Mouse (Mus musculus): ENCODE data around the gene Ear10. TPM values are rescaled to one million over a fixed set of nuclear protein-coding genes. Genes with fewer than 3 reads are reported as not detected.
"Not testable (repeated sequence)": the region's sequence is repeated elsewhere in the genome, so short reads cannot be mapped to it uniquely, and the experiment has no call there.

Ear10 gene
- polyA plus RNA-seq, 1 experiment from 2014 or later: not detected

- ATAC-seq (replicated peaks; ENCODE audit: low FRiP score, low read depth): peak; percentile 96
- peak within 1 kb of the TSS; percentile 85 for H3K27ac ChIP-seq
- H3K4me2 ChIP-seq (ENCODE audit: low read length): peak within 1 kb of the TSS; percentile 49
- H3K27me3 ChIP-seq (ENCODE audit: insufficient read depth, low read length); H3K4me1 ChIP-seq (replicated peaks; ENCODE audit: insufficient read depth, low read length); H3K36me3 ChIP-seq (ENCODE audit: insufficient read depth, low read length); H3K9me3 ChIP-seq (replicated peaks; ENCODE audit: low read length): not testable (repeated sequence)
- H3K9ac ChIP-seq (ENCODE audit: low read depth, low read length): peak within 1 kb of the TSS; percentile 60; the same call in 1 of the 2 replicates
- DNase-seq (ENCODE audit: low spot score): peak; percentile 91
- peak; percentile 88 for TF ChIP-seq CTCF (IDR thresholded peaks at IDR 0.05; ENCODE audit: low read depth)
- H3K4me3 ChIP-seq (replicated peaks; ENCODE audit: low read depth, low read length): peak within 1 kb of the TSS; percentile 45
- WGBS: 7% methylated on average over 10 of the region's 10 CpGs
Observed at GRCm38 (mm10) chr14:43924688-43925403, 1.5 kb upstream of the Ear10 start, which contains the start of gene Gm8113. Gene Gm8113, plus strand, starts transcription at chr14:43925390.

GRCm38 (mm10) chr14:43918214-43918613, 5.1 kb downstream of the Ear10 start:
- H3K4me2 ChIP-seq (ENCODE audit: low read length); H3K9ac ChIP-seq (ENCODE audit: low read depth, low read length); H3K9me3 ChIP-seq (replicated peaks; ENCODE audit: low read length); H3K36me3 ChIP-seq (ENCODE audit: insufficient read depth, low read length); DNase-seq (ENCODE audit: low spot score); H3K27ac ChIP-seq; ATAC-seq (replicated peaks; ENCODE audit: low FRiP score, low read depth); H3K4me1 ChIP-seq (replicated peaks; ENCODE audit: insufficient read depth, low read length); H3K4me3 ChIP-seq (replicated peaks; ENCODE audit: low read depth, low read length); H3K27me3 ChIP-seq (ENCODE audit: insufficient read depth, low read length): not testable (repeated sequence)

GRCm38 (mm10) chr14:43898577-43898976, 24.8 kb downstream of the Ear10 start:
- not testable (repeated sequence) for H3K36me3 ChIP-seq (ENCODE audit: insufficient read depth, low read length); H3K27ac ChIP-seq; ATAC-seq (replicated peaks; ENCODE audit: low FRiP score, low read depth); H3K27me3 ChIP-seq (ENCODE audit: insufficient read depth, low read length); H3K9me3 ChIP-seq (replicated peaks; ENCODE audit: low read length); DNase-seq (ENCODE audit: low spot score); H3K4me3 ChIP-seq (replicated peaks; ENCODE audit: low read depth, low read length); H3K4me1 ChIP-seq (replicated peaks; ENCODE audit: insufficient read depth, low read length); H3K9ac ChIP-seq (ENCODE audit: low read depth, low read length); H3K4me2 ChIP-seq (ENCODE audit: low read length)
- 89% methylated on average over 3 of the region's 3 CpGs for WGBS

GRCm38 (mm10) chr14:43895357-43895756, 28.0 kb downstream of the Ear10 start:
- H3K9me3 ChIP-seq (replicated peaks; ENCODE audit: low read length); H3K36me3 ChIP-seq (ENCODE audit: insufficient read depth, low read length); ATAC-seq (replicated peaks; ENCODE audit: low FRiP score, low read depth); H3K4me3 ChIP-seq (replicated peaks; ENCODE audit: low read depth, low read length); H3K4me1 ChIP-seq (replicated peaks; ENCODE audit: insufficient read depth, low read length); H3K9ac ChIP-seq (ENCODE audit: low read depth, low read length); DNase-seq (ENCODE audit: low spot score); H3K27ac ChIP-seq; H3K4me2 ChIP-seq (ENCODE audit: low read length); H3K27me3 ChIP-seq (ENCODE audit: insufficient read depth, low read length): not testable (repeated sequence)
- WGBS: 46% methylated on average over 1 of the region's 2 CpGs

GRCm38 (mm10) chr14:43891288-43891687, 32.1 kb downstream of the Ear10 start:
- not testable (repeated sequence) for H3K27me3 ChIP-seq (ENCODE audit: insufficient read depth, low read length); H3K4me3 ChIP-seq (replicated peaks; ENCODE audit: low read depth, low read length); H3K9me3 ChIP-seq (replicated peaks; ENCODE audit: low read length); DNase-seq (ENCODE audit: low spot score); H3K27ac ChIP-seq; H3K9ac ChIP-seq (ENCODE audit: low read depth, low read length); H3K4me1 ChIP-seq (replicated peaks; ENCODE audit: insufficient read depth, low read length); H3K4me2 ChIP-seq (ENCODE audit: low read length); H3K36me3 ChIP-seq (ENCODE audit: insufficient read depth, low read length); ATAC-seq (replicated peaks; ENCODE audit: low FRiP score, low read depth)
- WGBS: 100% methylated on average over 1 of the region's 1 CpGs

GRCm38 (mm10) chr14:43886235-43886634, 37.1 kb downstream of the Ear10 start:
- WGBS: 56% methylated on average over 1 of the region's 1 CpGs

GRCm38 (mm10) chr14:43879966-43880545, 43.3 kb downstream of the Ear10 start:
- not testable (repeated sequence) for H3K9me3 ChIP-seq (replicated peaks; ENCODE audit: low read length); H3K27ac ChIP-seq; H3K36me3 ChIP-seq (ENCODE audit: insufficient read depth, low read length); H3K4me1 ChIP-seq (replicated peaks; ENCODE audit: insufficient read depth, low read length); H3K4me3 ChIP-seq (replicated peaks; ENCODE audit: low read depth, low read length); H3K9ac ChIP-seq (ENCODE audit: low read depth, low read length); H3K27me3 ChIP-seq (ENCODE audit: insufficient read depth, low read length); DNase-seq (ENCODE audit: low spot score); ATAC-seq (replicated peaks; ENCODE audit: low FRiP score, low read depth); H3K4me2 ChIP-seq (ENCODE audit: low read length)
- WGBS: 90% methylated on average over 5 of the region's 5 CpGs

More at GRCm38 (mm10) chr14:43886235-43886634, 37.1 kb downstream of the Ear10 start:
- not testable (repeated sequence) for ATAC-seq (replicated peaks; ENCODE audit: low FRiP score, low read depth); H3K9me3 ChIP-seq (replicated peaks; ENCODE audit: low read length); H3K9ac ChIP-seq (ENCODE audit: low read depth, low read length); H3K4me3 ChIP-seq (replicated peaks; ENCODE audit: low read depth, low read length); H3K4me1 ChIP-seq (replicated peaks; ENCODE audit: insufficient read depth, low read length); H3K4me2 ChIP-seq (ENCODE audit: low read length); H3K27ac ChIP-seq; H3K36me3 ChIP-seq (ENCODE audit: insufficient read depth, low read length); DNase-seq (ENCODE audit: low spot score); H3K27me3 ChIP-seq (ENCODE audit: insufficient read depth, low read length)

- H3K9ac ChIP-seq (ENCODE audit: low read depth, low read length); H3K4me1 ChIP-seq (replicated peaks; ENCODE audit: insufficient read depth, low read length); H3K4me2 ChIP-seq (ENCODE audit: low read length); H3K27ac ChIP-seq; H3K27me3 ChIP-seq (ENCODE audit: insufficient read depth, low read length); H3K4me3 ChIP-seq (replicated peaks; ENCODE audit: low read depth, low read length); ATAC-seq (replicated peaks; ENCODE audit: low FRiP score, low read depth); DNase-seq (ENCODE audit: low spot score); H3K36me3 ChIP-seq (ENCODE audit: insufficient read depth, low read length); H3K9me3 ChIP-seq (replicated peaks; ENCODE audit: low read length): not testable (repeated sequence)
- 21% methylated on average over 1 of the region's 2 CpGs for WGBS
Observed at GRCm38 (mm10) chr14:43877789-43878188, 45.6 kb downstream of the Ear10 start.

GRCm38 (mm10) chr14:43875417-43875816, 47.9 kb downstream of the Ear10 start, which contains the start of gene Ear1:
Gene Ear1, minus strand, starts transcription at chr14:43875517.
- ATAC-seq (replicated peaks; ENCODE audit: low FRiP score, low read depth); H3K4me3 ChIP-seq (replicated peaks; ENCODE audit: low read depth, low read length); H3K9me3 ChIP-seq (replicated peaks; ENCODE audit: low read length); DNase-seq (ENCODE audit: low spot score); H3K27me3 ChIP-seq (ENCODE audit: insufficient read depth, low read length); H3K36me3 ChIP-seq (ENCODE audit: insufficient read depth, low read length); H3K9ac ChIP-seq (ENCODE audit: low read depth, low read length); H3K4me1 ChIP-seq (replicated peaks; ENCODE audit: insufficient read depth, low read length); H3K27ac ChIP-seq; H3K4me2 ChIP-seq (ENCODE audit: low read length): not testable (repeated sequence)
- WGBS: 86% methylated on average over 2 of the region's 3 CpGs

All from kidney, postnatal 0 days (tissue).